Mouse (Mus musculus): ENCODE measurements around the gene Mapk11. TPM values are rescaled to one million over a fixed set of nuclear protein-coding genes. Genes with fewer than 3 reads are reported as not detected.

Mapk11 gene
- total RNA-seq, 4 experiments from 2014 or later = 4.6 to 7.7 (median 6.3) TPM

DNA sequence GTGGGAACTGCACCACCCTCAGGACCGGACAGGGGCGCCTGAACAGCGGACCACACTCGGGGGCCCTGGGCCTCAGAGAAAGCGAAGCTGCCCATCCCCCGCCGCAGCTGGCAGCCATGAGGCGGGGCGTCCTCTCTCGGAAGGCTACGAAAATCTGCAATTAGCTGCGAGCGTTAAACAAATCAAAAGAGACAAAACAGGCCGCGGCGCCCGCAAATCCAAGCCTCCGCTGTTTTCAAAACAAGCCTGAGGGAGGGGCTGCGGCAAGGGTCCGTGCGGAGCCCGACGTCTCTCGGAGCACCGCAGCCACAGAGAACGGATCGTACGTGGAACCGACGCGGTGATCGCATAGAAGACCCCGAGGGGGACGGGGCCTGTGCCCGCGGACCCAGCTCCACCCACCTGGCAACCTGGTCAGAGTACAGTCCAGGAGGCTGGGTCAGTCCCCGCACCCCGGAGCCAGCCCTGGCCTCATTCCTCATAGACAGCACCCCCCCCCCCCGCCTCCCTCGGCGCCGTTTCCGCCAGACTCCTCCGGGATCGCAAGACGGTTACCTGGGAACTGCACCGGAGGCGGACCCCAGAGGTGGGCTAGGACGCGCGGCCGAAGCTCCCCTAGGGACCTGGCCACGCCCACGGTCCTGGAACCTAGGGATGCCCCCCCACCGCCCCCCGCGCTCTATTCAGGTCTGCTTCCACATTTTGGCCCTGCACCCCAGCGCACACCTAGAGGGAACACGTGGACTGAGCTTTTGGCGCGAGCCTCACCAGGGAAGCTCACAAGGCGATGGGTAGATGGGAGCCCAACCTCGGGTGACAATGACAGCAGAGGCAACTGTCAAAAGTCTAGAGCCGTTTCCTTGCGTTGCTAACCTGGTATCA lies 23.8 kb upstream of the Mapk11 start:
- no peak for DNase-seq

GRCm38 (mm10) chr15:89172276-89172935 lies 23.0 kb upstream of the Mapk11 start:
- no peak for DNase-seq

- DNase-seq = no peak
These were observed 22.2 kb upstream of the Mapk11 start for GRCm38 (mm10) chr15:89171526-89172051.

GRCm38 (mm10) chr15:89170102-89170501 lies 20.7 kb upstream of the Mapk11 start:
- DNase-seq = no peak

- DNase-seq = peak; percentile 83
These were observed 20.0 kb upstream of the Mapk11 start for GRCm38 (mm10) chr15:89169431-89169830.

GRCm38 (mm10) chr15:89168922-89169321 lies 19.5 kb upstream of the Mapk11 start:
- DNase-seq = no peak

DNA sequence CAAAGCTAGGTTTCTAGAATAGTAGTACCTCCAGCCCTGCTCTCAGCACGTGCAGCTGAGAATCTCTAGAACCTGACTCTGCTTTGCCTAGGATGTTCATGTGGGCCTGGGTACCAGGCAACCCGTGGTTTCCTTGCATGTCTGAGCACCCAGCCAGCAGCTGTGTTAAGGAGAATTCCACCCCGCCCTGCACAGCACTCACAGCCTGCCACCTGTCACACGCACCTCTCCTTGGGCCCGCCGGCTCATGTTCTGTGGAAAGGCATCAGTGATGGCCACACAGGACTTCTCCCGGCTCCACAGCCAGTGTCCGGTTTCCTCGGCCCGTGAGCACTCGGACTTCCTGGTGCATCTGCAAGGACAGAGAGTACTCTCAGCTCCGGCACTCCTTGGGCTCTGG lies 16.1 kb upstream of the Mapk11 start:
- DNase-seq = no peak

GRCm38 (mm10) chr15:89161397-89161796 lies 12.0 kb upstream of the Mapk11 start:
- no peak for DNase-seq

DNA sequence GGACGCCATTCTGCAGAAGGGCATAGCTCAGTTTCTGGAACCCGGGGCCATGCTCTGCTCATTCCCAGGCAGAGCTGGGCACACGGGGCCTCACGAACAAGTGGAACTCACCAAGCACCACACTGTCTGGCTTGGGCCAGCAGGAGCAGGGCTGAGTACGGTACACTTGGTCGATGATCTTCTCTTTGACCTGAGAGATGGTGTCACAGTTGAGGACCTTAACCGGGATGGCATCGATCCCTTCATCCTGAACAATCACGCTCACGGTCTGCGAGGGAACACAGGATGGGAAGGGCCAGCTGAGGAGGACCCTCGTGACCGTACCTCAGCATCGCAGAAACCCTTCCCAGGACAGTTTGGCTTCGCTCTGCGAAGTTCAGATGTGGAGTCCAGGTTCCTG lies 9.1 kb upstream of the Mapk11 start:
- DNase-seq = no peak

- no peak for DNase-seq
These were observed 8.5 kb upstream of the Mapk11 start for GRCm38 (mm10) chr15:89157954-89158353.

- DNase-seq = no peak
These were observed 2.9 kb upstream of the Mapk11 start for GRCm38 (mm10) chr15:89152312-89152711.

- no peak for DNase-seq
These were observed 588 bp upstream of the Mapk11 start for GRCm38 (mm10) chr15:89150041-89150390.

GRCm38 (mm10) chr15:89148496-89149270 lies 745 bp downstream of the Mapk11 start:
- DNase-seq = no peak

DNA sequence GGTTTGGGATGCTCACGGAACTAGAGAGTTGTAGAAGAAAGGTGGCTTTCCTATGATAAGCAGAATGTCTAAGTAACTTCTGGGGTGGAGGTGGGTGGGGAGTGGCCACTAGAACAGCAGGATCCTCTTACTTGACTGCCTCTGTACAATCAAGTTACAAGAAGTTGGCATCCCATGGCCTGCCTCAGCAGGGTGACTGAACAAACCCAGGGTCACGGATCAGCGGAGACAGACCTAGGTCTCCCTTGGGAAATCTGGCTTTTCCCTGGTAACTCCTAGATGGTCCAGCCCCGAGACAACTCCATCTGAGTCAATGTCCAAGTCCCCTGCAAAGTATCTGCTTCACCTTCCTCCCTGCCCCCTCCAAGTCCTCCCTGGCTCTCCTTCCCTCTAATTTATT lies 1.5 kb downstream of the Mapk11 start:
- DNase-seq = no peak

- no peak for DNase-seq
These were observed 2.0 kb downstream of the Mapk11 start for GRCm38 (mm10) chr15:89147456-89147855.

DNA sequence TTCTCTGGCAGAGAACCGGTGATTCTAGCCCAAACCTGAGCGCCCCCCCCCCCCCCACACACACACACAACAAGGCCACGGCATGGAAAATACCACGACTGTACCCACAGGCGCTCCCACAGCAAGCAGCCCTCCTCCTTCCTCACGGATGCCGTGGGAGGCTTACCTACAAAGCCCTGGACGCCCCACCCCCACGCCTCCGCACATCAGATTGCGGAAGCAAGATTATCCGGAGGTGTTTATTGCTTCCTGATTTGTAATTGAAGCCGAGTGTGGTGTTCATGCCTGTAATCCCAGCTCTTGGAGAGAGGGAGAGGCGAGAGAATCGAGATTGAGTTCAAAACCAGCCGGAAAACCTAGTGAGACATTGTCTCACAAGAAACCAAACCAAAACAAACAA lies 2.4 kb downstream of the Mapk11 start:
- DNase-seq = no peak

DNA sequence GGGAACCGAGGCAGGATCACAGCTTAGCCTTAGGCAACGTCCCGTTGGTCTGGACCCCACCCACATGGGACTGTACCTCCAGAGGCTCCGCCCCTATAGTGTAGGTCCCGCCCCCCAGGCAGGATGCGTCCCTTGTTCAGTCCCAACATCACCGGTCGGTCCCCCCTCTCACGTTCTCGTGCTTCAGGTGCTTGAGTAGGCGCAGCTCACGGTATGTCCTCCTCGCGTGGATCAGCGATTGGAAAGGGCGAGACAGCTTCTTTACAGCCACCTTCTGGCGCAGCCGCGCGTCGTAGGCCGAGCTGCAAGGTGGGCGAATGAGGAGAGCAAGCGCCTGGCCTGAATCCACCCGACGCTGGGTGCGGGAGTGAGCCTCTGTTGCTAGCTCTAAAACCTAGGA lies 2.9 kb downstream of the Mapk11 start:
- DNase-seq = no peak

- no peak for DNase-seq
These were observed 3.5 kb downstream of the Mapk11 start for GRCm38 (mm10) chr15:89145813-89146350.

GRCm38 (mm10) chr15:89144965-89145364 lies 4.5 kb downstream of the Mapk11 start:
- no peak for DNase-seq

- DNase-seq = no peak
These were observed 6.3 kb downstream of the Mapk11 start for GRCm38 (mm10) chr15:89143134-89143533.

- DNase-seq = no peak
These were observed 7.5 kb downstream of the Mapk11 start for GRCm38 (mm10) chr15:89141905-89142304.

- DNase-seq = no peak
These were observed 8.0 kb downstream of the Mapk11 start for GRCm38 (mm10) chr15:89141443-89141842.

Measured in adrenal gland, adult 8-10 months (tissue).